Mouse (Mus musculus): Measurements from ENCODE around the gene Gm20843. TPM values are rescaled to one million over a fixed set of nuclear protein-coding genes. Genes with fewer than 3 reads are reported as not detected.
"Not testable (repeated sequence)": the region's sequence is repeated elsewhere in the genome, so short reads cannot be mapped to it uniquely, and the experiment has no call there.

Gene Gm20843
- not detected in 2 replicates for polyA plus RNA-seq (2012)

- H3K9me3 ChIP-seq (ENCODE audit: control insufficient read depth, low read length); H3K27me3 ChIP-seq (ENCODE audit: control insufficient read depth); H3K36me3 ChIP-seq (ENCODE audit: control insufficient read depth); H3K4me3 ChIP-seq (replicated peaks); H3K4me1 ChIP-seq (ENCODE audit: control insufficient read depth): not testable (repeated sequence)
Observed at GRCm38 (mm10) chrY:72247018-72247417, at the start of gene Gm20843. TSS of gene Gm20843 (minus strand) at chrY:72247118.
